Mouse (Mus musculus) liver, embryonic 11.5 days (tissue): Measurements from ENCODE around the gene Dnajc7. TPM values are rescaled to one million over a fixed set of nuclear protein-coding genes. Genes with fewer than 3 reads are reported as not detected.
A peak's percentile ranks its signal among the peaks of the same experiment; 100 is the strongest.

ENCODE experiments used
- ATAC-seq: fragments of 200-750 bp; cut with Nextera tagmentation; replicated peaks from 2 replicates; pipeline ENCODE4 v1.8.0; 2017; ENCODE audit warnings: moderate number of reproducible peaks, mild to moderate bottlenecking, moderate TSS enrichment, moderate library complexity; ENCODE audit not compliant: low FRiP score
- DNase-seq: peaks from one replicate; pipeline ENCODE4 v3.0.0-alpha.2; 2017; ENCODE audit warnings: low spot score
- H3K27ac ChIP-seq: fragments of 300-500 bp; sonication (generic); 2 replicates; pipeline ENCODE4 v1.5.1; 2014; ENCODE audit warnings: mild to moderate bottlenecking, low read depth, low read length, control low read depth
- H3K27me3 ChIP-seq: fragments of 300-500 bp; sonication (generic); replicated peaks from 2 replicates; pipeline ENCODE4 v1.6.1; 2014; ENCODE audit warnings: low read length, mixed read lengths; ENCODE audit not compliant: control insufficient read depth, insufficient read depth
- H3K36me3 ChIP-seq: fragments of 300-500 bp; sonication (generic); 2 replicates; pipeline ENCODE4 v1.6.1; 2014; ENCODE audit warnings: mild to moderate bottlenecking, low read length, moderate library complexity, mixed read lengths; ENCODE audit not compliant: control insufficient read depth, insufficient read depth
- H3K4me1 ChIP-seq: fragments of 300-500 bp; sonication (generic); replicated peaks from 2 replicates; pipeline ENCODE4 v1.6.1; 2014; ENCODE audit warnings: low read length, mixed read lengths; ENCODE audit not compliant: control insufficient read depth, insufficient read depth
- H3K4me2 ChIP-seq: fragments of 300-500 bp; sonication (generic); 2 replicates; pipeline ENCODE4 v1.6.1; 2014; ENCODE audit warnings: mild to moderate bottlenecking, control low read depth, moderate library complexity
- H3K4me3 ChIP-seq: fragments of 300-500 bp; sonication (generic); 2 replicates; pipeline ENCODE4 v1.5.1; 2014; ENCODE audit warnings: low read depth, low read length, control low read depth
- H3K9ac ChIP-seq: fragments of 300-500 bp; sonication (generic); 2 replicates; pipeline ENCODE4 v1.6.1; 2014; ENCODE audit warnings: low read depth, low read length, control low read depth
- H3K9me3 ChIP-seq: fragments of 300-500 bp; sonication (generic); 2 replicates; pipeline ENCODE4 v1.6.1; 2016; ENCODE audit warnings: low read length, inconsistent platforms, mixed read lengths; ENCODE audit not compliant: control insufficient read depth
- WGBS: fragments of 180-500 bp; shearing (Covaris S2); extraction: QIAGEN DNeasy Blood & Tissue Kit; methylation state at CpG from one replicate; pipeline ENCODE4 v1.1.7; 2014; 5-methylcytosine and 5-hydroxymethylcytosine counted together
- polyA plus RNA-seq: library from polyadenylated mRNA; unstranded; fragments of >200 nt; fragmentation: Nextera tagmentation; extraction: Ambion mirVana; gene quantifications from 2 replicates; pipeline ENCODE4 v1.2.1, GENCODE M21; 2014

Dnajc7 gene
- polyA plus RNA-seq, 1 experiment from 2014 or later = 70.8 TPM

DNA sequence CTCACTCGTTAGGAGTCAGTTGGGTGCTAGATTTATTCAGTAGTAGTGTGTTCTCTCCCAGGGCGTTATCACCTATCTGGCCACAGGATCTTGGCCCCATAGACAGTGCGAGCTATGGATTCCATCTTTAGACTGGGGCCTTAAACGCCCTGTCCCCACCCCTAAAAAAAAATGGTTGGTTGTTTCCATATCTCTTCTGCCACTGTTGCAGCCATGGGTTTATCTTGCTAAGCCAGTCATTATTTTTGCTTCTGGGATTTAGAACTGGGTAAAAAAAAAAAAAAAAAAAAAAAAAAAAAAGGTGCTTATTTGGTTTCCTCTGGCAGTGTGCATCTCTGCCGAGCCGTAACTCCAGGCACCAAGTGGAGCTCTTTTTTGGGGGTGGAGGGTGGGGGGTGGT lies 55.3 kb downstream of the Dnajc7 start:
- Histone ChIP-seq H3K36me3 (no peaks in the 10 kb centered on the region), H3K27ac (no peak overlapping the region), H3K27me3 (no peaks in the 10 kb centered on the region), H3K9me3 (no peaks in the 10 kb centered on the region), H3K4me2 (no peak overlapping the region), H3K4me1 (0 out of 2 replicates have a peak, but pooled peaks cover 3% of the 10 kb centered on the region), H3K9ac (no peak overlapping the region), H3K4me3 (no peak overlapping the region)
- DNase-seq (no peak), ATAC-seq (no peak)
- 66% methylated on average over 6 of the region's 6 CpGs for WGBS

GRCm38 (mm10) chr11:100564297-100564696 lies 55.7 kb downstream of the Dnajc7 start:
- WGBS = 79% methylated on average over 15 of the region's 15 CpGs
- no peaks in the 10 kb centered on the region for H3K9me3 ChIP-seq
- H3K4me2 ChIP-seq = no peak overlapping the region
- no peak overlapping the region for H3K27ac ChIP-seq
- no peak for DNase-seq
- 0 out of 2 replicates have a peak, but pooled peaks cover 3% of the 10 kb centered on the region for H3K4me1 ChIP-seq
- no peak for ATAC-seq
- no peak overlapping the region for H3K4me3 ChIP-seq
- H3K27me3 ChIP-seq = no peaks in the 10 kb centered on the region
- no peaks in the 10 kb centered on the region for H3K36me3 ChIP-seq
- no peak overlapping the region for H3K9ac ChIP-seq

DNA sequence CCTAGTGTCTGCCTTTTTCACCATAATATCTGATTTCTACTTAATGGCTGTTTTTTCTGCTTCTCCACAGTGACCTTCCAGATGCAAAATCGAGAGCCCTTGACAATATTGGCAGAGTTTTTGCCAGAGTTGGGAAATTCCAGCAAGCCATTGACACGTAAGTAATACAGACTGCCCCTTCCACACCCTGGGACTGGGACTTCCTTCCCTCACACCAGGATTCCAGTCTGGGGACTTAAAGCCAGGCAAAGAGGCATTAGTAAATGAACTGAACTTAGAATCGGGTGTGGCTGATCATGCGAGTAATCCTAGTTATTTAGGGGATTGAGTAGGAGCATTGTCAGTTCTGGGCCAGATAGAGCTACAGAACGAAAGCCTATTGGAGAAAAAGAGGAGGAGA lies 58.2 kb downstream of the Dnajc7 start:
- H3K27ac ChIP-seq = no peak overlapping the region
- H3K9me3 ChIP-seq = no peaks in the 10 kb centered on the region
- no peak overlapping the region for H3K4me3 ChIP-seq
- ATAC-seq (no peak), DNase-seq (no peak)
- H3K4me1 ChIP-seq = 0 out of 2 replicates have a peak, but pooled peaks cover under 1% of the 10 kb centered on the region
- WGBS = 65% methylated on average over 5 of the region's 5 CpGs
- no peak overlapping the region for H3K9ac ChIP-seq
- no peak overlapping the region for H3K4me2 ChIP-seq
- no peaks in the 10 kb centered on the region for H3K27me3 ChIP-seq
- H3K36me3 ChIP-seq = no peaks in the 10 kb centered on the region

GRCm38 (mm10) chr11:100559476-100559875 lies 60.5 kb downstream of the Dnajc7 start:
- Histone ChIP-seq H3K9me3 (no peaks in the 10 kb centered on the region), H3K27ac (no peak overlapping the region), H3K4me1 (0 out of 2 replicates have a peak, but pooled peaks cover 2% of the 10 kb centered on the region), H3K27me3 (no peaks in the 10 kb centered on the region), H3K4me2 (no peak overlapping the region), H3K9ac (no peak overlapping the region), H3K4me3 (no peak overlapping the region), H3K36me3 (no peaks in the 10 kb centered on the region)
- WGBS = 55% methylated on average over 7 of the region's 7 CpGs
- DNase-seq (no peak), ATAC-seq (no peak)

DNA sequence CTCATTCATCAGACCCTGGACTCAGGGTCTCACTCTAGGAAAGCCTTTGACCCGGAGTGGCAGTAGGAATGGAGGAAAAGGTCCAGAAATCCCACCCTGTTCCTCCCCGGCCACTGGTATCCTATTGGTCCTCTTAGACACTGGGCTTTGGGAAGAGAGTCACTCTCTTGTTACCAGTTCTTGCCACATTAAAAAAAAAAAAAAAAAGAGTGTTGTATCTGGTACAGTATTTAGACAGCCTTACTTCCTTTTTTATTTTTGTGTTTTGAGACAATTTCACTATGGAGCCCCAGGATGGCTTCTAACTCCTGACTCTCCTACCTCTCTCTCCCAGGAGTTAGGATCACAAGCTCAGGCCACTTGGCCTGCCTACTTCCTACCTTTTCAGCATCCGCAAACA lies 62.4 kb downstream of the Dnajc7 start:
- Histone ChIP-seq H3K27ac (no peak overlapping the region), H3K4me1 (0 out of 2 replicates have a peak, but pooled peaks cover 2% of the 10 kb centered on the region), H3K4me2 (no peak overlapping the region), H3K9me3 (no peaks in the 10 kb centered on the region), H3K9ac (no peak overlapping the region), H3K36me3 (no peaks in the 10 kb centered on the region), H3K4me3 (no peak overlapping the region), H3K27me3 (no peaks in the 10 kb centered on the region)
- WGBS = 72% methylated on average over 3 of the region's 3 CpGs
- ATAC-seq = no peak
- no peak for DNase-seq

GRCm38 (mm10) chr11:100555583-100555982 lies 64.4 kb downstream of the Dnajc7 start:
- H3K36me3 ChIP-seq = no peaks in the 10 kb centered on the region
- H3K4me3 ChIP-seq = peak overlapping the region; percentile 11; the same call in 1 of the 2 replicates
- H3K9me3 ChIP-seq = no peaks in the 10 kb centered on the region
- H3K27me3 ChIP-seq = no peaks in the 10 kb centered on the region
- ATAC-seq = peak; percentile 69
- H3K27ac ChIP-seq = no peak overlapping the region
- WGBS = 14% methylated on average over 11 of the region's 11 CpGs
- H3K9ac ChIP-seq = peak overlapping the region; percentile 31; the same call in 1 of the 2 replicates
- peak overlapping the region; percentile 54 for H3K4me2 ChIP-seq
- H3K4me1 ChIP-seq = peaks cover 2% of the 10 kb centered on the region; the same call in 1 of the 2 replicates
- DNase-seq = peak; percentile 47

DNA sequence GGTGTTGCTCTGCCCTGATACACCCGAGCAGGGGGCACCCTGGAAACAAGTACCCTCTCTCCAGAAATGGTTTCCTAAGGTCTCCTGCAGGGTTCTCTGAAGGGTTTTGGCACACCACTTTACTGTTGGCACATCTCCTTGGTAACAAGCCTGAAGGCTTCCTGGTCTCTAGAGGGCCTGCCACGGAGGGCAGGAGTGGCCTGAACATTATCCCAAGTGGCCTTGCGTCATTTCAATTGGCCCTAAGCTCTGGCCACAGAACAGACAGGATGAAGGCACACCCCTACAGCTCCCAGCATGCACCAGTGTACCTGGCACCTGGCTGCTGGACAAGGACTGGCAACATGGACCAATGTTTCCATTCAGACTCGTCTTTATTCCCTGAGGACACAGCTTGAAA lies 67.1 kb downstream of the Dnajc7 start:
- Histone ChIP-seq H3K4me3 (no peak overlapping the region), H3K9ac (no peak overlapping the region), H3K27me3 (no peaks in the 10 kb centered on the region), H3K4me1 (peaks cover 2% of the 10 kb centered on the region; the same call in 1 of the 2 replicates), H3K9me3 (no peaks in the 10 kb centered on the region), H3K36me3 (no peaks in the 10 kb centered on the region), H3K27ac (no peak overlapping the region), H3K4me2 (no peak overlapping the region)
- DNase-seq (no peak), ATAC-seq (no peak)
- 77% methylated on average over 4 of the region's 4 CpGs for WGBS

GRCm38 (mm10) chr11:100550101-100550500 lies 69.9 kb downstream of the Dnajc7 start:
- ATAC-seq = no peak
- no peaks in the 10 kb centered on the region for H3K36me3 ChIP-seq
- H3K4me2 ChIP-seq = no peak overlapping the region
- no peak overlapping the region for H3K27ac ChIP-seq
- H3K4me1 ChIP-seq = peaks cover 4% of the 10 kb centered on the region
- H3K4me3 ChIP-seq = no peak overlapping the region
- WGBS = 65% methylated on average over 6 of the region's 6 CpGs
- no peaks in the 10 kb centered on the region for H3K27me3 ChIP-seq
- H3K9me3 ChIP-seq = no peaks in the 10 kb centered on the region
- H3K9ac ChIP-seq = no peak overlapping the region
- DNase-seq = no peak

DNA sequence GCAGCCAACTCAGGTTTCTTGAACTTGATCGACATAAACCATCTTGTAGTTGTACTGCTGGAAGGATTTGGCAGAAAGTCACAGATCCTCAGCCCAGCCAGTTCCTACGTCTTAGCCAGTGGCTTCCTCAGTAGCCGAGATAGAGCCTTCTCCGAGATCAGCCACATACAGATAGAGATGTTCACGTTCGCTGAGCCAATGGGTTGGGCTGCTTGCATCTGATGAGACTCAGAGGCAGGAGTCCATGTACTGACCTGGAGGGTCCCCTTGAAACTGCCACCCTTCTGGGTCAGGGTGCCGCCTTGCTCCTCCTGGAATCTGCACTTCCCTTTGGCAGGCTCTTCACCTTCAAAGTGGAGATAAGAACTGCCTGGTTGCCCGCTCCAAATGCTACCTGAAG lies 70.5 kb downstream of the Dnajc7 start:
- Histone ChIP-seq H3K4me3 (no peak overlapping the region), H3K36me3 (no peaks in the 10 kb centered on the region), H3K27ac (no peak overlapping the region), H3K9ac (no peak overlapping the region), H3K27me3 (no peaks in the 10 kb centered on the region), H3K4me1 (peaks cover 9% of the 10 kb centered on the region), H3K9me3 (no peaks in the 10 kb centered on the region), H3K4me2 (no peak overlapping the region)
- DNase-seq (no peak), ATAC-seq (no peak)
- 71% methylated on average over 8 of the region's 8 CpGs for WGBS
